Mouse (Mus musculus) kidney, postnatal 0 days (tissue): ENCODE measurements around the gene Pusl1. TPM values are rescaled to one million over a fixed set of nuclear protein-coding genes. Genes with fewer than 3 reads are reported as not detected.
A peak's percentile ranks its signal among the peaks of the same experiment; 100 is the strongest.

Experiments
- ATAC-seq: fragments of 200-750 bp; cut with Nextera tagmentation; replicated peaks from 2 replicates; pipeline ENCODE4 v1.8.0; 2017; ENCODE audit warnings: low read depth, moderate number of reproducible peaks, moderate TSS enrichment, moderate library complexity; ENCODE audit not compliant: low FRiP score
- DNase-seq: peaks from one replicate; pipeline ENCODE4 v3.0.0-alpha.2; 2016; ENCODE audit warnings: low spot score
- H3K27ac ChIP-seq: fragments of 300-500 bp; sonication (generic); 2 replicates; pipeline ENCODE4 v1.5.1; 2014; ENCODE audit warnings: mild to moderate bottlenecking
- H3K27me3 ChIP-seq: fragments of 300-500 bp; sonication (generic); 2 replicates; pipeline ENCODE4 v1.6.1; 2014; ENCODE audit warnings: low read length, mixed read lengths; ENCODE audit not compliant: insufficient read depth
- H3K36me3 ChIP-seq: fragments of 300-500 bp; sonication (generic); 2 replicates; pipeline ENCODE4 v1.6.1; 2014; ENCODE audit warnings: low read length, mixed read lengths; ENCODE audit not compliant: insufficient read depth
- H3K4me1 ChIP-seq: fragments of 300-500 bp; sonication (generic); replicated peaks from 2 replicates; pipeline ENCODE4 v1.6.1; 2014; ENCODE audit warnings: antibody characterized with exemption, low read length, mixed read lengths; ENCODE audit not compliant: insufficient read depth
- H3K4me2 ChIP-seq: fragments of 300-500 bp; sonication (generic); 2 replicates; pipeline ENCODE4 v1.6.1; 2014; ENCODE audit warnings: mild to moderate bottlenecking, low read length, moderate library complexity, mixed read lengths
- H3K4me3 ChIP-seq: fragments of 300-500 bp; sonication (generic); replicated peaks from 2 replicates; pipeline ENCODE4 v1.5.1; 2014; ENCODE audit warnings: low read depth, low read length
- H3K9ac ChIP-seq: fragments of 300-500 bp; sonication (generic); 2 replicates; pipeline ENCODE4 v1.6.1; 2014; ENCODE audit warnings: low read depth, low read length
- H3K9me3 ChIP-seq: fragments of 300-500 bp; sonication (generic); replicated peaks from 2 replicates; pipeline ENCODE4 v1.6.1; 2016; ENCODE audit warnings: low read length, inconsistent platforms, mixed read lengths
- CTCF ChIP-seq: IDR thresholded peaks from 2 replicates; pipeline ENCODE4 v1.5.1; 2016; ENCODE audit warnings: antibody characterized with exemption, low read depth, mild to moderate bottlenecking, moderate library complexity
- WGBS: fragments of 180-500 bp; shearing (Covaris S2); extraction: QIAGEN DNeasy Blood & Tissue Kit; methylation state at CpG from one replicate; pipeline ENCODE4 v1.1.7; 2014; 5-methylcytosine and 5-hydroxymethylcytosine counted together
- polyA plus RNA-seq: library from polyadenylated mRNA; unstranded; fragments of >200 nt; fragmentation: Nextera tagmentation; extraction: Ambion mirVana; gene quantifications from 2 replicates; pipeline ENCODE4 v1.2.1, GENCODE M21; 2015

The Pusl1 gene
- polyA plus RNA-seq, 1 experiment from 2014 or later: 33.8 TPM

GRCm38 (mm10) chr4:155895826-155896225, 4.2 kb upstream of the Pusl1 start:
- TF ChIP-seq CTCF: no peak
- no peak overlapping the region for H3K27ac ChIP-seq
- H3K9me3 ChIP-seq: no peaks in the 10 kb centered on the region
- ATAC-seq (no peak), DNase-seq (no peak)
- H3K27me3 ChIP-seq: no peaks in the 10 kb centered on the region
- H3K36me3 ChIP-seq: peaks cover 12% of the 10 kb centered on the region
- 91% methylated on average over 4 of the region's 4 CpGs for WGBS
- no peak overlapping the region for H3K4me3 ChIP-seq
- no peak overlapping the region for H3K9ac ChIP-seq
- no peak overlapping the region for H3K4me2 ChIP-seq
- H3K4me1 ChIP-seq: peaks cover 8% of the 10 kb centered on the region; the same call in 1 of the 2 replicates

- ATAC-seq: no peak
- peak; percentile 67 for DNase-seq
- no peak for TF ChIP-seq CTCF
- WGBS: 34% methylated on average over 6 of the region's 6 CpGs
- Histone ChIP-seq H3K4me3 (no peak overlapping the region), H3K36me3 (peaks cover 6% of the 10 kb centered on the region; the same call in 1 of the 2 replicates), H3K9me3 (no peaks in the 10 kb centered on the region), H3K9ac (no peak overlapping the region), H3K27ac (no peak overlapping the region), H3K4me2 (peak overlapping the region; percentile 99), H3K27me3 (no peaks in the 10 kb centered on the region), H3K4me1 (peaks cover 14% of the 10 kb centered on the region)
Observed at GRCm38 (mm10) chr4:155895216-155895615, 3.6 kb upstream of the Pusl1 start.

- Histone ChIP-seq H3K4me3 (no peak overlapping the region), H3K27me3 (no peaks in the 10 kb centered on the region), H3K4me2 (peak overlapping the region; percentile 99), H3K27ac (no peak overlapping the region), H3K36me3 (0 out of 2 replicates have a peak, but pooled peaks cover 2% of the 10 kb centered on the region), H3K9me3 (no peaks in the 10 kb centered on the region), H3K9ac (no peak overlapping the region), H3K4me1 (peaks cover 15% of the 10 kb centered on the region)
- no peak for ATAC-seq
- TF ChIP-seq CTCF: no peak
- peak; percentile 33 for DNase-seq
- WGBS: 31% methylated on average over 8 of the region's 8 CpGs
Observed at GRCm38 (mm10) chr4:155894311-155894881, 2.8 kb upstream of the Pusl1 start.

- H3K4me3 ChIP-seq: peak overlapping the region; percentile 70; the same call in 1 of the 2 replicates
- DNase-seq: no peak
- H3K9me3 ChIP-seq: no peaks in the 10 kb centered on the region
- TF ChIP-seq CTCF: no peak
- H3K4me2 ChIP-seq: peak overlapping the region; percentile 99
- no peak overlapping the region for H3K27ac ChIP-seq
- 71% methylated on average over 8 of the region's 8 CpGs for WGBS
- H3K36me3 ChIP-seq: peaks cover 10% of the 10 kb centered on the region; the same call in 1 of the 2 replicates
- H3K27me3 ChIP-seq: no peaks in the 10 kb centered on the region
- no peak for ATAC-seq
- no peak overlapping the region for H3K9ac ChIP-seq
- peaks cover 15% of the 10 kb centered on the region for H3K4me1 ChIP-seq
Observed at GRCm38 (mm10) chr4:155893212-155893690, 1.7 kb upstream of the Pusl1 start.

GRCm38 (mm10) chr4:155892438-155893211, 1.0 kb upstream of the Pusl1 start:
- H3K9ac ChIP-seq: peak overlapping the region; percentile 78
- H3K27ac ChIP-seq: peak overlapping the region; percentile 94
- no peaks in the 10 kb centered on the region for H3K27me3 ChIP-seq
- no peaks in the 10 kb centered on the region for H3K9me3 ChIP-seq
- ATAC-seq (peak; percentile 45), DNase-seq (peak; percentile 24)
- H3K4me2 ChIP-seq: peak overlapping the region; percentile 99
- peaks cover 15% of the 10 kb centered on the region for H3K4me1 ChIP-seq
- TF ChIP-seq CTCF: no peak
- peaks cover 16% of the 10 kb centered on the region for H3K36me3 ChIP-seq
- H3K4me3 ChIP-seq: peak overlapping the region; percentile 70
- 5% methylated on average over 30 of the region's 37 CpGs for WGBS

GRCm38 (mm10) chr4:155892017-155892416, 436 bp upstream of the Pusl1 start:
- H3K4me3 ChIP-seq: peak overlapping the region; percentile 70
- peak; percentile 23; the same call in 1 of the 2 replicates for TF ChIP-seq CTCF
- WGBS: under 1% methylated on average over 56 of the region's 56 CpGs
- ATAC-seq: peak; percentile 89
- H3K9me3 ChIP-seq: no peaks in the 10 kb centered on the region
- peak overlapping the region; percentile 78 for H3K9ac ChIP-seq
- peaks cover 15% of the 10 kb centered on the region for H3K4me1 ChIP-seq
- H3K27me3 ChIP-seq: no peaks in the 10 kb centered on the region
- DNase-seq: peak; percentile 92
- H3K27ac ChIP-seq: peak overlapping the region; percentile 94
- peak overlapping the region; percentile 99 for H3K4me2 ChIP-seq
- H3K36me3 ChIP-seq: peaks cover 22% of the 10 kb centered on the region
